Mouse (Mus musculus): ENCODE data around the gene Cd2bp2. TPM values are rescaled to one million over a fixed set of nuclear protein-coding genes. Genes with fewer than 3 reads are reported as not detected.
A peak's percentile ranks its signal among the peaks of the same experiment; 100 is the strongest.
"Not testable (repeated sequence)": the region's sequence is repeated elsewhere in the genome, so short reads cannot be mapped to it uniquely, and the experiment has no call there.

Gene Cd2bp2
- polyA plus RNA-seq, 1 experiment from 2014 or later, result 22.8 TPM

GRCm38 (mm10) chr7:127183828-127184227 lies 12.0 kb downstream of the Cd2bp2 start:
- Histone ChIP-seq H3K4me2 (replicated peaks; ENCODE audit: low read depth) (no peak overlapping the region), H3K27me3 (ENCODE audit: control insufficient read depth, insufficient read depth, low read length) (no peaks in the 10 kb centered on the region), H3K36me3 (ENCODE audit: control insufficient read depth, insufficient read depth, low read length) (no peaks in the 10 kb centered on the region), H3K9ac (ENCODE audit: low read length) (no peak overlapping the region), H3K9me3 (ENCODE audit: control insufficient read depth, low read length) (no peaks in the 10 kb centered on the region), H3K4me3 (ENCODE audit: low read depth, low read length) (no peak overlapping the region), H3K4me1 (replicated peaks; ENCODE audit: control insufficient read depth, insufficient read depth) (no peaks in the 10 kb centered on the region), H3K27ac (replicated peaks) (no peak overlapping the region)
- WGBS, result 80% methylated on average over 6 of the region's 6 CpGs
- TF ChIP-seq CTCF (IDR thresholded peaks at IDR 0.05; ENCODE audit: low read depth), result peak; percentile 54
- TF ChIP-seq EP300 (optimal IDR thresholded peaks at IDR 0.05), result no peak
- no peak for DNase-seq (ENCODE audit: low spot score)
- ATAC-seq (ENCODE audit: low FRiP score, low TSS enrichment), result no peak

- Histone ChIP-seq H3K27ac (replicated peaks) (no peak overlapping the region), H3K4me3 (ENCODE audit: low read depth, low read length) (no peak overlapping the region), H3K4me2 (replicated peaks; ENCODE audit: low read depth) (no peak overlapping the region), H3K4me1 (replicated peaks; ENCODE audit: control insufficient read depth, insufficient read depth) (no peaks in the 10 kb centered on the region), H3K9me3 (ENCODE audit: control insufficient read depth, low read length) (no peaks in the 10 kb centered on the region), H3K9ac (ENCODE audit: low read length) (no peak overlapping the region), H3K27me3 (ENCODE audit: control insufficient read depth, insufficient read depth, low read length) (no peaks in the 10 kb centered on the region), H3K36me3 (ENCODE audit: control insufficient read depth, insufficient read depth, low read length) (no peaks in the 10 kb centered on the region)
- WGBS, result 66% methylated on average over 8 of the region's 8 CpGs
- no peak for TF ChIP-seq EP300 (optimal IDR thresholded peaks at IDR 0.05)
- TF ChIP-seq CTCF (IDR thresholded peaks at IDR 0.05; ENCODE audit: low read depth), result no peak
- DNase-seq (ENCODE audit: low spot score), result no peak
- no peak for ATAC-seq (ENCODE audit: low FRiP score, low TSS enrichment)
Observed at GRCm38 (mm10) chr7:127183345-127183744, 12.5 kb downstream of the Cd2bp2 start.

GRCm38 (mm10) chr7:127181724-127182123 lies 14.1 kb downstream of the Cd2bp2 start:
- not testable (repeated sequence) for H3K9me3 ChIP-seq (ENCODE audit: control insufficient read depth, low read length); H3K9ac ChIP-seq (ENCODE audit: low read length); ATAC-seq (ENCODE audit: low FRiP score, low TSS enrichment); H3K4me3 ChIP-seq (ENCODE audit: low read depth, low read length); H3K4me2 ChIP-seq (replicated peaks; ENCODE audit: low read depth); H3K36me3 ChIP-seq (ENCODE audit: control insufficient read depth, insufficient read depth, low read length); H3K27me3 ChIP-seq (ENCODE audit: control insufficient read depth, insufficient read depth, low read length); DNase-seq (ENCODE audit: low spot score); H3K27ac ChIP-seq (replicated peaks); H3K4me1 ChIP-seq (replicated peaks; ENCODE audit: control insufficient read depth, insufficient read depth)
- 34% methylated on average over 3 of the region's 3 CpGs for WGBS

- H3K9ac ChIP-seq (ENCODE audit: low read length), result no peak overlapping the region
- no peak overlapping the region for H3K4me3 ChIP-seq (ENCODE audit: low read depth, low read length)
- no peak for DNase-seq (ENCODE audit: low spot score)
- H3K27ac ChIP-seq (replicated peaks), result no peak overlapping the region
- H3K36me3 ChIP-seq (ENCODE audit: control insufficient read depth, insufficient read depth, low read length), result no peaks in the 10 kb centered on the region
- H3K4me1 ChIP-seq (replicated peaks; ENCODE audit: control insufficient read depth, insufficient read depth), result no peaks in the 10 kb centered on the region
- no peaks in the 10 kb centered on the region for H3K9me3 ChIP-seq (ENCODE audit: control insufficient read depth, low read length)
- WGBS, result 50% methylated on average over 2 of the region's 2 CpGs
- H3K4me2 ChIP-seq (replicated peaks; ENCODE audit: low read depth), result no peak overlapping the region
- no peaks in the 10 kb centered on the region for H3K27me3 ChIP-seq (ENCODE audit: control insufficient read depth, insufficient read depth, low read length)
- ATAC-seq (ENCODE audit: low FRiP score, low TSS enrichment), result no peak
- no peak for TF ChIP-seq EP300 (optimal IDR thresholded peaks at IDR 0.05)
- no peak for TF ChIP-seq CTCF (IDR thresholded peaks at IDR 0.05; ENCODE audit: low read depth)
Observed at GRCm38 (mm10) chr7:127180783-127181182, 15.1 kb downstream of the Cd2bp2 start.

- no peak overlapping the region for H3K27ac ChIP-seq (replicated peaks)
- H3K36me3 ChIP-seq (ENCODE audit: control insufficient read depth, insufficient read depth, low read length), result no peaks in the 10 kb centered on the region
- H3K4me3 ChIP-seq (ENCODE audit: low read depth, low read length), result no peak overlapping the region
- H3K4me2 ChIP-seq (replicated peaks; ENCODE audit: low read depth), result no peak overlapping the region
- H3K4me1 ChIP-seq (replicated peaks; ENCODE audit: control insufficient read depth, insufficient read depth), result no peaks in the 10 kb centered on the region
- no peak for TF ChIP-seq EP300 (optimal IDR thresholded peaks at IDR 0.05)
- no peak for TF ChIP-seq CTCF (IDR thresholded peaks at IDR 0.05; ENCODE audit: low read depth)
- no peaks in the 10 kb centered on the region for H3K27me3 ChIP-seq (ENCODE audit: control insufficient read depth, insufficient read depth, low read length)
- H3K9ac ChIP-seq (ENCODE audit: low read length), result no peak overlapping the region
- H3K9me3 ChIP-seq (ENCODE audit: control insufficient read depth, low read length), result no peaks in the 10 kb centered on the region
- WGBS, result 76% methylated on average over 4 of the region's 4 CpGs
- ATAC-seq (ENCODE audit: low FRiP score, low TSS enrichment), result no peak
- DNase-seq (ENCODE audit: low spot score), result no peak
Observed at GRCm38 (mm10) chr7:127176937-127177336, 18.9 kb downstream of the Cd2bp2 start.

GRCm38 (mm10) chr7:127166501-127166900 lies 29.3 kb downstream of the Cd2bp2 start:
- TF ChIP-seq CTCF (IDR thresholded peaks at IDR 0.05; ENCODE audit: low read depth) (no peak), EP300 (optimal IDR thresholded peaks at IDR 0.05) (no peak)

More at GRCm38 (mm10) chr7:127166501-127166900, 29.3 kb downstream of the Cd2bp2 start:
- Histone ChIP-seq H3K4me3 (ENCODE audit: low read depth, low read length) (no peak overlapping the region), H3K9me3 (ENCODE audit: control insufficient read depth, low read length) (no peaks in the 10 kb centered on the region), H3K36me3 (ENCODE audit: control insufficient read depth, insufficient read depth, low read length) (no peaks in the 10 kb centered on the region), H3K27me3 (ENCODE audit: control insufficient read depth, insufficient read depth, low read length) (no peaks in the 10 kb centered on the region), H3K27ac (replicated peaks) (no peak overlapping the region), H3K9ac (ENCODE audit: low read length) (no peak overlapping the region), H3K4me2 (replicated peaks; ENCODE audit: low read depth) (no peak overlapping the region), H3K4me1 (replicated peaks; ENCODE audit: control insufficient read depth, insufficient read depth) (no peaks in the 10 kb centered on the region)
- ATAC-seq (ENCODE audit: low FRiP score, low TSS enrichment) (no peak), DNase-seq (ENCODE audit: low spot score) (no peak)
- WGBS, result 78% methylated on average over 5 of the region's 5 CpGs

Data from stomach, postnatal 0 days (tissue).